Mouse (Mus musculus): Measurements from ENCODE around the gene Pde4d. TPM values are rescaled to one million over a fixed set of nuclear protein-coding genes. Genes with fewer than 3 reads are reported as not detected.

Pde4d gene
- polyA plus RNA-seq, 1 experiment from 2014 or later: 17.7 TPM

- Histone ChIP-seq H3K4me3 (no peak overlapping the region), H3K4me2 (no peak overlapping the region), H3K4me1 (peaks cover 15% of the 10 kb centered on the region; the same call in 1 of the 2 replicates), H3K9ac (no peak overlapping the region), H3K27me3 (no peaks in the 10 kb centered on the region), H3K27ac (no peak overlapping the region), H3K36me3 (no peaks in the 10 kb centered on the region), H3K9me3 (no peaks in the 10 kb centered on the region)
- WGBS: 73% methylated on average over 2 of the region's 2 CpGs
- no peak for ATAC-seq (ENCODE audit: insufficient number of reproducible peaks, low FRiP score, low TSS enrichment, low read depth)
These were observed 44.6 kb downstream of the Pde4d start for GRCm38 (mm10) chr13:108494365-108494764.

DNA sequence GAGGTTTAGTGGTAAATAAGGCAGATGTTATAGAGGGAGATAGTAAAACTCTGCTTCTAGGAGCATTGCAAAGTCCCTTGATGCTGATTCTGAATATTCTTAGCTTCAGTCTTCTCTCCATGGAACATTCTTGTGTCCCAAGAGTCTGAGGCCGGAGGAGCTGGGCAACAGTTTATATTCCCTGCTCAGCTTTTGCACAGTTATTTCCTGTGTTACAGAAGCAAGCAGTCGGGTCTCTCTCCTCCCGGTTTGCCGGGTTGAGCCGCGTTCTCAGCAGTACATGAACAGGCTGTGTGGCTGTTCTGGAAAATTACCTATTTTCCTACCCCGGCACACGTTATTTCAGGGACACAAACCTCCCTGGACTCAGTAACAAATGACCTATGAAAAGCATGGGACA, 48.0 kb downstream of the Pde4d start:
- H3K9me3 ChIP-seq: no peaks in the 10 kb centered on the region
- no peak for ATAC-seq (ENCODE audit: insufficient number of reproducible peaks, low FRiP score, low TSS enrichment, low read depth)
- H3K4me3 ChIP-seq: 0 out of 2 replicates have a peak overlapping the region, but pooled peaks have one; percentile 12
- H3K27ac ChIP-seq: no peak overlapping the region
- no peaks in the 10 kb centered on the region for H3K36me3 ChIP-seq
- no peaks in the 10 kb centered on the region for H3K27me3 ChIP-seq
- peaks cover 19% of the 10 kb centered on the region; the same call in 1 of the 2 replicates for H3K4me1 ChIP-seq
- WGBS: 27% methylated on average over 8 of the region's 8 CpGs
- H3K9ac ChIP-seq: no peak overlapping the region
- H3K4me2 ChIP-seq: no peak overlapping the region

- 17% methylated on average over 9 of the region's 9 CpGs for WGBS
- H3K27me3 ChIP-seq: no peaks in the 10 kb centered on the region
- no peak overlapping the region for H3K27ac ChIP-seq
- ATAC-seq (ENCODE audit: insufficient number of reproducible peaks, low FRiP score, low TSS enrichment, low read depth): peak; percentile 77
- H3K4me2 ChIP-seq: peak overlapping the region; percentile 38
- H3K9ac ChIP-seq: no peak overlapping the region
- H3K4me3 ChIP-seq: peak overlapping the region; percentile 12; the same call in 1 of the 2 replicates
- no peaks in the 10 kb centered on the region for H3K9me3 ChIP-seq
- peaks cover 19% of the 10 kb centered on the region; the same call in 1 of the 2 replicates for H3K4me1 ChIP-seq
- H3K36me3 ChIP-seq: no peaks in the 10 kb centered on the region
These were observed 48.5 kb downstream of the Pde4d start for GRCm38 (mm10) chr13:108498247-108498743.

- H3K27me3 ChIP-seq: no peaks in the 10 kb centered on the region
- H3K9ac ChIP-seq: no peak overlapping the region
- H3K36me3 ChIP-seq: no peaks in the 10 kb centered on the region
- peak overlapping the region; percentile 2; the same call in 1 of the 2 replicates for H3K27ac ChIP-seq
- peak overlapping the region; percentile 38; the same call in 1 of the 2 replicates for H3K4me2 ChIP-seq
- H3K9me3 ChIP-seq: no peaks in the 10 kb centered on the region
- 15% methylated on average over 9 of the region's 9 CpGs for WGBS
- ATAC-seq (ENCODE audit: insufficient number of reproducible peaks, low FRiP score, low TSS enrichment, low read depth): no peak
- peaks cover 19% of the 10 kb centered on the region; the same call in 1 of the 2 replicates for H3K4me1 ChIP-seq
- H3K4me3 ChIP-seq: peak overlapping the region; percentile 12; the same call in 1 of the 2 replicates
These were observed 49.1 kb downstream of the Pde4d start for GRCm38 (mm10) chr13:108498773-108499313.

GRCm38 (mm10) chr13:108501386-108501785, 51.6 kb downstream of the Pde4d start:
- 11% methylated on average over 1 of the region's 1 CpGs for WGBS

DNA sequence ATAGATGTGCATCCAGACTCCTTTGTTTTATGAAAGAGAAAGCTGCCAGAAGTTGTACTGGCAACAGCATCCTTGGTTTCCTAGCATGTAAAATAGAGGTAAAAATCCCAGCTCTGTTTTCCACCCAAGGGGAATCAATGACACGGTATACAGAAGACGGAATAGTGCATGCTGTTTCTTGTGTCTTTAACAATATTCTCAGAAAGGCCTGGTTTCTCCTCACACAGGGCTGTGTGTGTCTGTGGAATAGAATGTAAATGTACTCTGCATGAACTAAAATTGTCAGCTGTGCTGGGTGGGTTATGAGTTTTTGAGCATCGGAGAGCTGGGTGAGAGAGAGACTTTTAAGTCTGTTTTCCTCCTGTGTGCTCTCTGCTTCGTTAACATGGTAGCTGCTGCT, 74.8 kb downstream of the Pde4d start:
- ATAC-seq (ENCODE audit: insufficient number of reproducible peaks, low FRiP score, low TSS enrichment, low read depth): no peak

More at GRCm38 (mm10) chr13:108501386-108501785, 51.6 kb downstream of the Pde4d start:
- no peak overlapping the region for H3K9ac ChIP-seq
- H3K9me3 ChIP-seq: no peaks in the 10 kb centered on the region
- H3K4me2 ChIP-seq: no peak overlapping the region
- H3K4me3 ChIP-seq: no peak overlapping the region
- no peak overlapping the region for H3K27ac ChIP-seq
- H3K36me3 ChIP-seq: no peaks in the 10 kb centered on the region
- no peaks in the 10 kb centered on the region for H3K27me3 ChIP-seq
- ATAC-seq (ENCODE audit: insufficient number of reproducible peaks, low FRiP score, low TSS enrichment, low read depth): no peak
- peaks cover 19% of the 10 kb centered on the region; the same call in 1 of the 2 replicates for H3K4me1 ChIP-seq

GRCm38 (mm10) chr13:108524969-108525368, 75.2 kb downstream of the Pde4d start:
- WGBS: 85% methylated on average over 6 of the region's 6 CpGs

More for the DNA sequence above, 74.8 kb downstream of the Pde4d start:
- Histone ChIP-seq H3K4me3 (no peak overlapping the region), H3K36me3 (no peaks in the 10 kb centered on the region), H3K27ac (no peak overlapping the region), H3K9me3 (no peaks in the 10 kb centered on the region), H3K9ac (no peak overlapping the region), H3K27me3 (no peaks in the 10 kb centered on the region), H3K4me2 (no peak overlapping the region), H3K4me1 (no peaks in the 10 kb centered on the region)
- WGBS: 62% methylated on average over 4 of the region's 4 CpGs

DNA sequence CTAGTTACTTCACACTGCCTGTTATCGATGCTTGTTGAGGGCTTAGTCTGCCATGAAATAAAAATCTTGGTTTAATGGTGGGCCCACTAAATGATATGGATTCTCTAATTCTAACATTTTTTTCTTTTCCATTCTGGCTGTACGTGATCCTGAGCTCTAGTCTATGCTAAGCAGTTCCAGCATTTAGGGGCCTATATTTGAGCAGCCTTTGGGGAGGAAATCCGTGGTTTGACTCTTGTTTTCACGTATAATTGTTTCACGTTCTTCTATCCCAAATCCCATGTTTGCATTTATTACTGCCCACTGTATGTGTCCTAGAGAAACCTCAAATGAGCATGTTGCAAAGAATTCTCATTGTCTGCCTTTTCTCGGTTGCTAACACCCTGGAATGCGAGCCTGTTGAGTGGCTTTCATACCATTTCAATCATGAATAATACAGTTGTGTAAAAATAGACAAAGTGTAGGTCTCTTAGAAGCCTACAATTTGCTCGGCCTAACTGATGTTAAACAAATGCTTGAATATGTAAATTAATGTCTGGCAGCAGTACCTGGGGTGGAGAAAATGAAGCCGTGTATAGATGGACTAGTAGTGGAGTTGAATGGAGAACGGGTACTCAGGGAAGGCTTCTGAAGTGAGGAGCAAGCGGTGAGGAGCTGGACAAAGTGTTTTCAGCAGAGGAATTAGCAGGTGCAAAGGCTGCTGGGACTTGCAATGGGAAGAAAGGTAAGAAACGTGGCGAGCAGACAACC, 76.7 kb downstream of the Pde4d start:
- no peaks in the 10 kb centered on the region for H3K36me3 ChIP-seq
- no peaks in the 10 kb centered on the region for H3K9me3 ChIP-seq
- H3K4me1 ChIP-seq: no peaks in the 10 kb centered on the region
- WGBS: 77% methylated on average over 13 of the region's 13 CpGs
- no peaks in the 10 kb centered on the region for H3K27me3 ChIP-seq
- no peak for ATAC-seq (ENCODE audit: insufficient number of reproducible peaks, low FRiP score, low TSS enrichment, low read depth)
- no peak overlapping the region for H3K4me2 ChIP-seq
- H3K4me3 ChIP-seq: no peak overlapping the region
- H3K9ac ChIP-seq: no peak overlapping the region
- no peak overlapping the region for H3K27ac ChIP-seq

More at GRCm38 (mm10) chr13:108524969-108525368, 75.2 kb downstream of the Pde4d start:
- H3K27ac ChIP-seq: no peak overlapping the region
- no peaks in the 10 kb centered on the region for H3K36me3 ChIP-seq
- H3K4me1 ChIP-seq: no peaks in the 10 kb centered on the region
- H3K9ac ChIP-seq: no peak overlapping the region
- no peak for ATAC-seq (ENCODE audit: insufficient number of reproducible peaks, low FRiP score, low TSS enrichment, low read depth)
- no peak overlapping the region for H3K4me3 ChIP-seq
- no peaks in the 10 kb centered on the region for H3K9me3 ChIP-seq
- no peak overlapping the region for H3K4me2 ChIP-seq
- no peaks in the 10 kb centered on the region for H3K27me3 ChIP-seq

GRCm38 (mm10) chr13:108527090-108527770, 77.5 kb downstream of the Pde4d start:
- Histone ChIP-seq H3K9ac (no peak overlapping the region), H3K36me3 (no peaks in the 10 kb centered on the region), H3K27ac (no peak overlapping the region), H3K4me1 (no peaks in the 10 kb centered on the region), H3K9me3 (no peaks in the 10 kb centered on the region), H3K27me3 (no peaks in the 10 kb centered on the region), H3K4me2 (no peak overlapping the region), H3K4me3 (no peak overlapping the region)
- ATAC-seq (ENCODE audit: insufficient number of reproducible peaks, low FRiP score, low TSS enrichment, low read depth): no peak
- 71% methylated on average over 7 of the region's 7 CpGs for WGBS

- no peak for ATAC-seq (ENCODE audit: insufficient number of reproducible peaks, low FRiP score, low TSS enrichment, low read depth)
- H3K9me3 ChIP-seq: no peaks in the 10 kb centered on the region
- H3K4me1 ChIP-seq: no peaks in the 10 kb centered on the region
- H3K36me3 ChIP-seq: no peaks in the 10 kb centered on the region
- H3K27ac ChIP-seq: no peak overlapping the region
- 88% methylated on average over 1 of the region's 1 CpGs for WGBS
- H3K27me3 ChIP-seq: no peaks in the 10 kb centered on the region
- H3K4me2 ChIP-seq: no peak overlapping the region
- no peak overlapping the region for H3K9ac ChIP-seq
- H3K4me3 ChIP-seq: no peak overlapping the region
These were observed 78.6 kb downstream of the Pde4d start for GRCm38 (mm10) chr13:108528343-108528742.

DNA sequence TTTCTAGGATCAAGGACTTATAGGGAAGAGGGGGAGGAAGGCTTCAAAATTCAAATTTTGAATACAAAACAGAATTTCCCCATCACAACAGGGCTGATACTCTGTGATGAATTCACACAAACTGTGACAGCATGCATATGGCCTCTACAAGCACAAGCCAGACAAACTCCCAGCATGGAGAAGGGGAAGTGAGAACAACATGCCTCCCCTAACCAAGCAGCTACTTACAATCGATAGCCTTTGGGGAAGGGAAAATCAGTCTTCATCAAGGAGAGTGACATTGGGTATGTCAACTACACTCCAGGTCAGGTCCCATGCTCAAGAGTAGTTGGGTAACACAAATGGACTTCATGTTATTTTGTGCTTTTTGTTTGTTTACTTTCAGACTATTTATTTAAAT, 83.1 kb downstream of the Pde4d start:
- Histone ChIP-seq H3K9me3 (no peaks in the 10 kb centered on the region), H3K4me2 (no peak overlapping the region), H3K27me3 (no peaks in the 10 kb centered on the region), H3K4me1 (no peaks in the 10 kb centered on the region), H3K36me3 (no peaks in the 10 kb centered on the region), H3K27ac (no peak overlapping the region), H3K4me3 (no peak overlapping the region), H3K9ac (no peak overlapping the region)
- 89% methylated on average over 1 of the region's 1 CpGs for WGBS
- ATAC-seq (ENCODE audit: insufficient number of reproducible peaks, low FRiP score, low TSS enrichment, low read depth): no peak

- no peak for ATAC-seq (ENCODE audit: insufficient number of reproducible peaks, low FRiP score, low TSS enrichment, low read depth)
- no peak overlapping the region for H3K4me2 ChIP-seq
- 64% methylated on average over 4 of the region's 4 CpGs for WGBS
- H3K27ac ChIP-seq: no peak overlapping the region
- no peaks in the 10 kb centered on the region for H3K27me3 ChIP-seq
- H3K36me3 ChIP-seq: no peaks in the 10 kb centered on the region
- H3K9me3 ChIP-seq: no peaks in the 10 kb centered on the region
- H3K9ac ChIP-seq: no peak overlapping the region
- H3K4me1 ChIP-seq: no peaks in the 10 kb centered on the region
- H3K4me3 ChIP-seq: no peak overlapping the region
These were observed 86.7 kb downstream of the Pde4d start for GRCm38 (mm10) chr13:108536436-108536835.
